Mouse (Mus musculus) limb, embryonic 11.5 days (tissue): ENCODE measurements around the gene Rcan3. TPM values are rescaled to one million over a fixed set of nuclear protein-coding genes. Genes with fewer than 3 reads are reported as not detected.

Experiments
- ATAC-seq: fragments of 200-750 bp; cut with Nextera tagmentation; 2 replicates; pipeline ENCODE4 v1.8.0; 2017; ENCODE audit warnings: low read depth; ENCODE audit not compliant: insufficient number of reproducible peaks, low FRiP score, low TSS enrichment
- DNase-seq: peaks from one replicate; pipeline ENCODE4 v3.0.0-alpha.2; 2015; ENCODE audit warnings: low spot score
- H3K27ac ChIP-seq: fragments of 300-500 bp; sonication (generic); replicated peaks from 2 replicates; pipeline ENCODE4 v1.5.1; 2014; ENCODE audit warnings: low read depth, mild to moderate bottlenecking, low read length
- H3K27me3 ChIP-seq: fragments of 300-500 bp; sonication (generic); 2 replicates; pipeline ENCODE4 v1.6.1; 2014; ENCODE audit warnings: mild to moderate bottlenecking, low read length, mixed read lengths; ENCODE audit not compliant: control insufficient read depth, insufficient read depth
- H3K36me3 ChIP-seq: fragments of 300-500 bp; sonication (generic); 2 replicates; pipeline ENCODE4 v1.6.1; 2014; ENCODE audit warnings: mild to moderate bottlenecking, low read length, moderate library complexity, mixed read lengths; ENCODE audit not compliant: control insufficient read depth, insufficient read depth
- H3K4me1 ChIP-seq: fragments of 300-500 bp; sonication (generic); 2 replicates; pipeline ENCODE4 v1.6.1; 2014; ENCODE audit warnings: low read length, mixed read lengths; ENCODE audit not compliant: control insufficient read depth, insufficient read depth
- H3K4me2 ChIP-seq: fragments of 300-500 bp; sonication (generic); 2 replicates; pipeline ENCODE4 v1.6.1; 2014; ENCODE audit warnings: low read depth, mild to moderate bottlenecking, moderate library complexity; ENCODE audit not compliant: severe bottlenecking
- H3K4me3 ChIP-seq: fragments of 300-500 bp; sonication (generic); 2 replicates; pipeline ENCODE4 v1.5.1; 2014; ENCODE audit warnings: low read depth, low read length
- H3K9ac ChIP-seq: fragments of 300-500 bp; sonication (generic); 2 replicates; pipeline ENCODE4 v1.6.1; 2014; ENCODE audit warnings: mild to moderate bottlenecking, low read length
- H3K9me3 ChIP-seq: fragments of 300-500 bp; sonication (generic); 2 replicates; pipeline ENCODE4 v1.6.1; 2016; ENCODE audit warnings: low read length; ENCODE audit not compliant: control insufficient read depth
- WGBS: fragments of 180-500 bp; shearing (Covaris S2); extraction: QIAGEN DNeasy Blood & Tissue Kit; methylation state at CpG from one replicate; pipeline ENCODE4 v1.1.7; 2014; 5-methylcytosine and 5-hydroxymethylcytosine counted together
- polyA plus RNA-seq: library from polyadenylated mRNA; unstranded; fragments of >200 nt; fragmentation: Nextera tagmentation; extraction: Ambion mirVana; gene quantifications from 2 replicates; pipeline ENCODE4 v1.2.1, GENCODE M21; 2014

Rcan3 gene
- polyA plus RNA-seq, 1 experiment from 2014 or later: 9.6 TPM

DNA sequence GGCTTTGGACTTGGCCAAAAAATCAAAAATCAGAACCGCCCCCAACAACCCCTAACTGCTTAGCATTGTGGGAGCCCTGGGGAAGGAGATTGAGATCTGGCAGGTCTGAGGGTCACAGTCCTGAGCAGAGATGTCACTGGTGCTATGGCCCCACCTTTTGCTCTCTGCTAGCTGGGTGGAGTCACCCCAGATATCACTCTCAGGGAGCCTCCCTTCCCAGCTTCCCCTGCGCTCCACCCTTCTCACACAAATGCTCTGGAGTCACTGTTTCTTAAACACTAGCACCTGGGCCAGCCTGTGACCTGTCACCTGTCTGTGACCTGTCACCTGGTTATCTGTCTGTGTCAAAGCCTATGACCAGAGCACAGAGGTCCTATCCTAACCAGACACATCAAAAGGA lies 28.7 kb downstream of the Rcan3 start:
- H3K27me3 ChIP-seq: no peaks in the 10 kb centered on the region; the same call in 1 of the 2 replicates
- no peaks in the 10 kb centered on the region for H3K4me1 ChIP-seq
- ATAC-seq (no peak), DNase-seq (no peak)
- H3K27ac ChIP-seq: no peak overlapping the region
- WGBS: 77% methylated on average over 2 of the region's 2 CpGs
- H3K9ac ChIP-seq: no peak overlapping the region
- H3K4me2 ChIP-seq: no peak overlapping the region
- no peak overlapping the region for H3K4me3 ChIP-seq
- H3K9me3 ChIP-seq: no peaks in the 10 kb centered on the region
- no peaks in the 10 kb centered on the region for H3K36me3 ChIP-seq

DNA sequence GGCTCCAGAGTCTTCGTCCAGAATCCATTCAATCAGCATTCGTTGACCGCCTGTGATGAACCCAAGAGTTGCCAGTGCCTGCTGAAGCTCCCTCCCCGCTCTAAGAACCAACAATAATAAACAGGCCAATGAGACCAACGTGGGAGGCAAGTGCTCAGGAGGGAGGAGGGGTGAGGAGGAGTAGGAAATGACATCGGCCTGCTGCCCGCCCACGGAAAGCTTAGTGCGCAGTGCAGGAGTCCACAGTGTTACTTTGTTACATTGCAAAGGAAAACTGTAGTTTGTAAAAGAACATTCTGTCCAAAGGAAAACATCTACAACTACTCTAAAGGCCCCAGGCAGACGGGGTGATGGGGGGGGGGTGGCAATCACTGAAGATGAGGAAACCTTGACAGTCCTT lies 29.6 kb downstream of the Rcan3 start:
- Histone ChIP-seq H3K9me3 (no peaks in the 10 kb centered on the region), H3K9ac (no peak overlapping the region), H3K4me2 (no peak overlapping the region), H3K4me1 (no peaks in the 10 kb centered on the region), H3K27me3 (no peaks in the 10 kb centered on the region; the same call in 1 of the 2 replicates), H3K27ac (no peak overlapping the region), H3K4me3 (no peak overlapping the region), H3K36me3 (no peaks in the 10 kb centered on the region)
- ATAC-seq (no peak), DNase-seq (no peak)
- WGBS: 79% methylated on average over 10 of the region's 10 CpGs

DNA sequence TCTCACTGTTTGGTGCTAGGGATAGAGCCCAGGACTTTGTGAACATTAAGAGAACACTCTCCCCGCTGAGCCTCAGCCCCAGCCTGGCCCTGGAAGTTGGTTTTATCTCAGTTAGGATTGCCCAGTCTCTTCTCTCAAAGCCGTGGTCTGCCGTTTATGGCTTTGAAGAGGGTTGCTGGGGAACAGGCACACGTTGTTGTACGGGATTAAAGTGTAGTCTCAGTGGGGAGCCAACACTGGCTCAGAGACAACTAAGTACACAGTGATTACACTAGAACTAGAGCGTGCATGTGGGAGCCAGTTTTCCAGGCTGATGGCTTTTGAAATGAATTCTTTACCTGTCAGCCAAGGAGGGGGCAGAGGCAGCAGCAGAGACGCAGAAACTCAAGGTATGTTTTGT lies 31.8 kb downstream of the Rcan3 start:
- ATAC-seq: no peak

DNA sequence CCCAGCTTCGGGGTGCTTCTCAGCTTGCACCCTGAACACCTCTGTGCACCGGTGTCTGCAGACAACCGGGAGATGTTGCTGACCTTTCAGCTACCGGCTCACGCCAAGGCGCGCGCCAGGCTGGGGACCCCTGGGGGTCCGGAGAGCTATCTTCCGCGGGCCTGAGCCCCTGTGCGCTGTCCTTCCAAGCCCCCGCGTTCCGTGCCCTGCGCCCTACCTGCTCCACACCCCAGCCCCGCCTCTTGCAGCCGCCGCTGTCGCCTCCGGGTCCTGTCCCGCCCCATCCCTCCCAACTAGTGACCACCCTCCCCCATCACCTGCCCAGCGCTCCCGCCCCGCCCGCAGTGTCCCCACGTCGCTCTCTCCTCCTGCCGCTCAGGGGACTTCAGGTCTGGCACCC lies 35.7 kb downstream of the Rcan3 start, which contains the start of gene Ncmap:
TSS of gene Ncmap (minus strand) at position 237 of the 400 bp plus-strand sequence.
- DNase-seq (peak; percentile 39), ATAC-seq (no peak)
- H3K27me3 ChIP-seq: peaks cover 22% of the 10 kb centered on the region
- peak within 1 kb of the TSS; percentile 82 for H3K4me2 ChIP-seq
- H3K9me3 ChIP-seq: no peaks in the 10 kb centered on the region
- peak within 1 kb of the TSS; percentile 35 for H3K4me3 ChIP-seq
- no peak within 1 kb of the TSS for H3K27ac ChIP-seq
- peaks cover 4% of the 10 kb centered on the region; the same call in 1 of the 2 replicates for H3K4me1 ChIP-seq
- peak within 1 kb of the TSS; percentile 52 for H3K9ac ChIP-seq
- under 1% methylated on average over 29 of the region's 29 CpGs for WGBS
- H3K36me3 ChIP-seq: no peaks in the 10 kb centered on the region

More for the DNA sequence above, 31.8 kb downstream of the Rcan3 start:
- DNase-seq: no peak
- Histone ChIP-seq H3K4me2 (no peak overlapping the region), H3K4me1 (peaks cover 4% of the 10 kb centered on the region; the same call in 1 of the 2 replicates), H3K27ac (no peak overlapping the region), H3K9ac (no peak overlapping the region), H3K36me3 (no peaks in the 10 kb centered on the region), H3K4me3 (no peak overlapping the region), H3K9me3 (no peaks in the 10 kb centered on the region), H3K27me3 (peaks cover 17% of the 10 kb centered on the region)
- 22% methylated on average over 7 of the region's 7 CpGs for WGBS

DNA sequence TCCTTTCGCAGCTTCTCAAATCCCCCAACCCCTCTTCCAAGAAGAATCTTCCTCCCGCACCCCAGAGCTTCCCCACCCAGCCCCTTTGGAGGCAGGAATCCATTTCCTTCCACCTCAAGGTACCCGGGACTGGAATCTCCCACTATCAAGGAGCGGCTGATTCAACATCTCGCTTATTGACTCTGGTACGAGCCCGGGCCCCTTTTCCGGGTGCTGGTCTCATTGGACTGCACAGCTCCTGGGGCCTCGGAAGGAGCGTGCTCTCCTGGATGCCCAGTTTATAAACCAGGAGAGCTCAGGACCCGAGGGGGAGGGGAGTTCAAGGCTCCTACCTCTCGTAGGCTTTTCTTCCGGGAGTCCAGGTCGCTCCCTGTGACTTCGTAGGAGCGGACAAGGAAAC lies 36.1 kb downstream of the Rcan3 start:
- peaks cover 22% of the 10 kb centered on the region for H3K27me3 ChIP-seq
- no peak for ATAC-seq

DNA sequence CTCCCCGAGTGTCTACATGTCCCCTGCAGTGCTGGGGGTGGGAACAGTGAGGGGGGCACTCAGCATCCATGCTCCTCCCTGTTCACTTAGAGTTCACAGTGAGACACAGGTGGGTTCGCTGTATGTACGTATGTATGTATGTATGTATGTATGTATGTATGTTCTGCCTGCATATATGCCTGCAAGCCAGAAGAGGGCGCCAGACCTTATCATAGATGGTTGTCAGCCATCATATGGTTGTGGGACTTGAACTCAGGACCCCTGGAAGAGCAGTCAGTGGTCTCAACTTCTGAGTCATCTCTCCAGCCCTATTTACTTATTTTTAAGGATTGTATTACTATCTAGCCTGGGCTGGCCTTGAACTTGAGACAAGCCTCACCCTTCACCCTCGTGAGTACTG lies 37.4 kb downstream of the Rcan3 start:
- Histone ChIP-seq H3K4me3 (no peak overlapping the region), H3K27me3 (peaks cover 22% of the 10 kb centered on the region), H3K4me1 (peaks cover 4% of the 10 kb centered on the region; the same call in 1 of the 2 replicates), H3K9me3 (no peaks in the 10 kb centered on the region; the same call in 1 of the 2 replicates), H3K9ac (no peak overlapping the region), H3K27ac (no peak overlapping the region), H3K4me2 (no peak overlapping the region), H3K36me3 (no peaks in the 10 kb centered on the region)
- DNase-seq (no peak), ATAC-seq (no peak)
- 87% methylated on average over 5 of the region's 5 CpGs for WGBS

More for the DNA sequence above, 36.1 kb downstream of the Rcan3 start:
- peak overlapping the region; percentile 82 for H3K4me2 ChIP-seq
- whole genome bisulfite sequencing: 3% methylated on average over 16 of the region's 16 CpGs
- no peaks in the 10 kb centered on the region for H3K36me3 ChIP-seq
- peak; percentile 43 for DNase-seq
- peaks cover 4% of the 10 kb centered on the region; the same call in 1 of the 2 replicates for H3K4me1 ChIP-seq
- H3K9ac ChIP-seq: peak overlapping the region; percentile 52
- no peaks in the 10 kb centered on the region; the same call in 1 of the 2 replicates for H3K9me3 ChIP-seq
- peak overlapping the region; percentile 35 for H3K4me3 ChIP-seq
- no peak overlapping the region for H3K27ac ChIP-seq

DNA sequence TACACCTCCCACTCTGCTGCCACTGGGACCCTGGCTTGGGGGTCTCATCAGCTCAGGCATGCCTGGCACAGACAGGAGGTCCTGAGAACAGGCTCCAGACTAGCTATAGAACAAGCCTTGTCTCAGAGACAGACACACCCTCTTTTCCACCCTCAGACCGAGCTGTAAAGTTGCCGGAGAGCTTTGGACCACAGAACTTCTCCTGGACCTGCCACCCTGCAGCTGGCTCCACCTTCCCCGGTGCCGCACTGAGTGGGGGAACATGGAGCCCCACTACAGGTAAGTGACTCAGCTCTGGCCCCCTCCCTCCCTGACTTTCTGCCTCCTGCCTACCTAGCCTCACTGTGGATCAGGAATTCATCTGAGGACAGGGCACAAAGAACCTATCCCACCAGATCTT lies 38.3 kb downstream of the Rcan3 start:
- H3K4me1 ChIP-seq: peaks cover 4% of the 10 kb centered on the region; the same call in 1 of the 2 replicates
- H3K4me2 ChIP-seq: no peak overlapping the region
- no peak overlapping the region for H3K9ac ChIP-seq
- 91% methylated on average over 4 of the region's 4 CpGs for WGBS
- H3K4me3 ChIP-seq: no peak overlapping the region
- DNase-seq: no peak
- H3K27ac ChIP-seq: no peak overlapping the region
- H3K27me3 ChIP-seq: peaks cover 22% of the 10 kb centered on the region
- H3K36me3 ChIP-seq: no peaks in the 10 kb centered on the region
- no peak for ATAC-seq
- no peaks in the 10 kb centered on the region; the same call in 1 of the 2 replicates for H3K9me3 ChIP-seq

DNA sequence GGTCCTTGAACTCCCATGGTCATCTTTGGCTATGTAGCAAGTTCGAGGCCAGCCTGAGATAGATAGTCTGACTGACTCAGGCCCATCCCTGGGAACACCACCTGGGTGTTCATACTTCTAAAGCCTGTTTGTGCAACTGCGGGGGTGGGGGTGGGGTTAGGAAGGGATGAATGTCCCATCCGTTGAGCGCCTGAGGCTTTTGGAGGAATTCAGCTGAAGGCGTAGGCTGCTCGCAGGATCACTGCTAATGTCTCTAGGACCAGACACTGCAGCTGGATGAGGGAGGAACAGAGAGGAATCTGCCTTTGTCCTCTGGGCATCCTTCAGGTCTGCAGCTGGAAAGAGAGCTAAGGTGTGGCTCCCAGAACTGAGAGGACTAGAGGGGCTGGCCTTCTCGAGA lies 39.0 kb downstream of the Rcan3 start:
- WGBS: 82% methylated on average over 7 of the region's 7 CpGs
- DNase-seq (no peak), ATAC-seq (no peak)
- peaks cover 22% of the 10 kb centered on the region for H3K27me3 ChIP-seq
- H3K36me3 ChIP-seq: no peaks in the 10 kb centered on the region
- peaks cover 4% of the 10 kb centered on the region; the same call in 1 of the 2 replicates for H3K4me1 ChIP-seq
- no peaks in the 10 kb centered on the region; the same call in 1 of the 2 replicates for H3K9me3 ChIP-seq
- no peak overlapping the region for H3K4me3 ChIP-seq
- H3K9ac ChIP-seq: no peak overlapping the region
- no peak overlapping the region for H3K27ac ChIP-seq
- no peak overlapping the region for H3K4me2 ChIP-seq

DNA sequence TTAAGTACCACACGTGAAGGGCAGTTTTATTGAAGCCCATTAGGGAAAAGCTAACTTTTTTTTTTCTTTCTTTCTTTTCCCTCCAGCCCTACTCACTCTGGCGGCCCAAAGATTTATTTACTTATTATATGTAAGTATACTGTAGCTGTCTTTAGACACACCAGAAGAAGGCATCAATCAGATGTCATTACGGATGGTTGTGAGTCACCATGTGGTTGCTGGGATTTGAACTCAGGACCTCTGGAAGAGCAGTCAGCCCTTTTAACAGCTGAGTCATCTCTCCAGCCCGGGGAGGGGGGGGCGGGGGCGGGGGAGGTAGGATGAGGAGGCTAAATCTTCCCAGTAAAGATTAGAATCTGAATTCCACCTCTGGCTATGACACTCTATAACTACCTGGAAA lies 40.3 kb downstream of the Rcan3 start:
- ATAC-seq (no peak), DNase-seq (no peak)
- H3K4me3 ChIP-seq: no peak overlapping the region
- peaks cover 18% of the 10 kb centered on the region for H3K27me3 ChIP-seq
- H3K9ac ChIP-seq: no peak overlapping the region
- no peak overlapping the region for H3K27ac ChIP-seq
- no peaks in the 10 kb centered on the region for H3K36me3 ChIP-seq
- peaks cover 4% of the 10 kb centered on the region; the same call in 1 of the 2 replicates for H3K4me1 ChIP-seq
- no peaks in the 10 kb centered on the region; the same call in 1 of the 2 replicates for H3K9me3 ChIP-seq
- WGBS: 80% methylated on average over 6 of the region's 6 CpGs
- H3K4me2 ChIP-seq: no peak overlapping the region
